Mouse (Mus musculus): ENCODE measurements at regions not wholly inside any gene's neighbourhood (a gene's known extent, or its start where the extent isn't known, plus 50 kb on each side); places are given as distances from the start of the nearest gene placed in this dataset.
A peak's percentile ranks its signal among the peaks of the same experiment; 100 is the strongest.

- DNase-seq (ENCODE audit: low spot score) (no peak), ATAC-seq (ENCODE audit: extremely low read depth, insufficient number of reproducible peaks, low FRiP score, poor library complexity, severe bottlenecking) (peak; percentile 30; the same call in 1 of the 2 replicates)
- Histone ChIP-seq H3K4me3 (ENCODE audit: low read depth, low read length) (no peak overlapping the region), H3K27me3 (ENCODE audit: insufficient read depth, low read length) (no peaks in the 10 kb centered on the region), H3K9me3 (replicated peaks) (peaks cover 49% of the 10 kb centered on the region), H3K4me1 (ENCODE audit: insufficient read depth, low read depth, low read length) (no peaks in the 10 kb centered on the region), H3K36me3 (replicated peaks) (no peaks in the 10 kb centered on the region)
- TF ChIP-seq POLR2AphosphoS5 (IDR thresholded peaks at IDR 0.05; ENCODE audit: insufficient replicate concordance, low read depth, low read length) (no peak), GATA2 (IDR thresholded peaks at IDR 0.05; ENCODE audit: borderline replicate concordance, low read depth, low read length) (no peak), TAL1 (conservative IDR thresholded peaks at IDR 0.05; ENCODE audit: low read depth, low read length) (no peak), CTCF (IDR thresholded peaks at IDR 0.05; ENCODE audit: low read depth, low read length) (no peak), GATA1 (IDR thresholded peaks at IDR 0.05; ENCODE audit: borderline replicate concordance, low read length) (no peak)
Measured at GRCm38 (mm10) chr3:3000199-3000598, 2750.4 kb upstream of the Gm8797 start.

- no peaks in the 10 kb centered on the region for H3K27me3 ChIP-seq (ENCODE audit: insufficient read depth, low read length)
- no peaks in the 10 kb centered on the region for H3K36me3 ChIP-seq (replicated peaks)
- H3K9me3 ChIP-seq (replicated peaks) = peaks cover 59% of the 10 kb centered on the region
- ATAC-seq (ENCODE audit: extremely low read depth, insufficient number of reproducible peaks, low FRiP score, poor library complexity, severe bottlenecking) (no peak), DNase-seq (ENCODE audit: low spot score) (no peak)
- no peak for TF ChIP-seq GATA1 (IDR thresholded peaks at IDR 0.05; ENCODE audit: borderline replicate concordance, low read length)
- TF ChIP-seq TAL1 (conservative IDR thresholded peaks at IDR 0.05; ENCODE audit: low read depth, low read length) = no peak
- no peak for TF ChIP-seq GATA2 (IDR thresholded peaks at IDR 0.05; ENCODE audit: borderline replicate concordance, low read depth, low read length)
- no peak for TF ChIP-seq CTCF (IDR thresholded peaks at IDR 0.05; ENCODE audit: low read depth, low read length)
- no peak for TF ChIP-seq POLR2AphosphoS5 (IDR thresholded peaks at IDR 0.05; ENCODE audit: insufficient replicate concordance, low read depth, low read length)
- H3K4me1 ChIP-seq (ENCODE audit: insufficient read depth, low read depth, low read length) = no peaks in the 10 kb centered on the region
- H3K4me3 ChIP-seq (ENCODE audit: low read depth, low read length) = no peak overlapping the region
Measured at GRCm38 (mm10) chr3:3001224-3001623, 2749.4 kb upstream of the Gm8797 start.

- DNase-seq (ENCODE audit: low spot score) (no peak), ATAC-seq (ENCODE audit: extremely low read depth, insufficient number of reproducible peaks, low FRiP score, poor library complexity, severe bottlenecking) (no peak)
- no peaks in the 10 kb centered on the region for H3K27me3 ChIP-seq (ENCODE audit: insufficient read depth, low read length)
- no peak overlapping the region for H3K4me3 ChIP-seq (ENCODE audit: low read depth, low read length)
- TF ChIP-seq CTCF (IDR thresholded peaks at IDR 0.05; ENCODE audit: low read depth, low read length) = no peak
- TF ChIP-seq POLR2AphosphoS5 (IDR thresholded peaks at IDR 0.05; ENCODE audit: insufficient replicate concordance, low read depth, low read length) = no peak
- TF ChIP-seq GATA1 (IDR thresholded peaks at IDR 0.05; ENCODE audit: borderline replicate concordance, low read length) = no peak
- no peak for TF ChIP-seq GATA2 (IDR thresholded peaks at IDR 0.05; ENCODE audit: borderline replicate concordance, low read depth, low read length)
- no peak for TF ChIP-seq TAL1 (conservative IDR thresholded peaks at IDR 0.05; ENCODE audit: low read depth, low read length)
- no peaks in the 10 kb centered on the region for H3K4me1 ChIP-seq (ENCODE audit: insufficient read depth, low read depth, low read length)
- H3K36me3 ChIP-seq (replicated peaks) = no peaks in the 10 kb centered on the region
- peaks cover 63% of the 10 kb centered on the region for H3K9me3 ChIP-seq (replicated peaks)
Measured at GRCm38 (mm10) chr3:3001639-3002038, 2749.0 kb upstream of the Gm8797 start.

GRCm38 (mm10) chr3:3003425-3003824, 2747.2 kb upstream of the Gm8797 start:
- peaks cover 81% of the 10 kb centered on the region for H3K9me3 ChIP-seq (replicated peaks)
- DNase-seq (ENCODE audit: low spot score) (no peak), ATAC-seq (ENCODE audit: extremely low read depth, insufficient number of reproducible peaks, low FRiP score, poor library complexity, severe bottlenecking) (no peak)
- H3K4me3 ChIP-seq (ENCODE audit: low read depth, low read length) = no peak overlapping the region
- H3K4me1 ChIP-seq (ENCODE audit: insufficient read depth, low read depth, low read length) = no peaks in the 10 kb centered on the region
- no peak for TF ChIP-seq CTCF (IDR thresholded peaks at IDR 0.05; ENCODE audit: low read depth, low read length)
- TF ChIP-seq GATA1 (IDR thresholded peaks at IDR 0.05; ENCODE audit: borderline replicate concordance, low read length) = no peak
- TF ChIP-seq GATA2 (IDR thresholded peaks at IDR 0.05; ENCODE audit: borderline replicate concordance, low read depth, low read length) = no peak
- no peak for TF ChIP-seq TAL1 (conservative IDR thresholded peaks at IDR 0.05; ENCODE audit: low read depth, low read length)
- no peak for TF ChIP-seq POLR2AphosphoS5 (IDR thresholded peaks at IDR 0.05; ENCODE audit: insufficient replicate concordance, low read depth, low read length)
- H3K27me3 ChIP-seq (ENCODE audit: insufficient read depth, low read length) = no peaks in the 10 kb centered on the region
- no peaks in the 10 kb centered on the region for H3K36me3 ChIP-seq (replicated peaks)

- DNase-seq (ENCODE audit: low spot score) (no peak), ATAC-seq (ENCODE audit: extremely low read depth, insufficient number of reproducible peaks, low FRiP score, poor library complexity, severe bottlenecking) (0 out of 2 replicates have a peak, but pooled peaks have one; percentile 16)
- peaks cover 96% of the 10 kb centered on the region for H3K9me3 ChIP-seq (replicated peaks)
- H3K4me3 ChIP-seq (ENCODE audit: low read depth, low read length) = peak overlapping the region; percentile 6; the same call in 1 of the 2 replicates
- H3K36me3 ChIP-seq (replicated peaks) = no peaks in the 10 kb centered on the region
- TF ChIP-seq GATA2 (IDR thresholded peaks at IDR 0.05; ENCODE audit: borderline replicate concordance, low read depth, low read length) = no peak
- TF ChIP-seq TAL1 (conservative IDR thresholded peaks at IDR 0.05; ENCODE audit: low read depth, low read length) = no peak
- no peak for TF ChIP-seq GATA1 (IDR thresholded peaks at IDR 0.05; ENCODE audit: borderline replicate concordance, low read length)
- no peak for TF ChIP-seq CTCF (IDR thresholded peaks at IDR 0.05; ENCODE audit: low read depth, low read length)
- TF ChIP-seq POLR2AphosphoS5 (IDR thresholded peaks at IDR 0.05; ENCODE audit: insufficient replicate concordance, low read depth, low read length) = no peak
- no peaks in the 10 kb centered on the region for H3K4me1 ChIP-seq (ENCODE audit: insufficient read depth, low read depth, low read length)
- H3K27me3 ChIP-seq (ENCODE audit: insufficient read depth, low read length) = no peaks in the 10 kb centered on the region
Measured at GRCm38 (mm10) chr3:3011111-3011510, 2739.5 kb upstream of the Gm8797 start.

- Histone ChIP-seq H3K36me3 (replicated peaks) (no peaks in the 10 kb centered on the region), H3K4me1 (ENCODE audit: insufficient read depth, low read depth, low read length) (no peaks in the 10 kb centered on the region), H3K27me3 (ENCODE audit: insufficient read depth, low read length) (no peaks in the 10 kb centered on the region), H3K9me3 (replicated peaks) (peaks cover 87% of the 10 kb centered on the region), H3K4me3 (ENCODE audit: low read depth, low read length) (no peak overlapping the region)
- no peak for ATAC-seq (ENCODE audit: extremely low read depth, insufficient number of reproducible peaks, low FRiP score, poor library complexity, severe bottlenecking)
- no peak for DNase-seq (ENCODE audit: low spot score)
- TF ChIP-seq POLR2AphosphoS5 (IDR thresholded peaks at IDR 0.05; ENCODE audit: insufficient replicate concordance, low read depth, low read length) (no peak), CTCF (IDR thresholded peaks at IDR 0.05; ENCODE audit: low read depth, low read length) (no peak), TAL1 (conservative IDR thresholded peaks at IDR 0.05; ENCODE audit: low read depth, low read length) (no peak), GATA1 (IDR thresholded peaks at IDR 0.05; ENCODE audit: borderline replicate concordance, low read length) (no peak), GATA2 (IDR thresholded peaks at IDR 0.05; ENCODE audit: borderline replicate concordance, low read depth, low read length) (no peak)
Measured at GRCm38 (mm10) chr3:3012951-3013350, 2737.7 kb upstream of the Gm8797 start.
